Mouse (Mus musculus) olfactory bulb, adult 2 months (tissue): Measurements from ENCODE around the gene Atp6v0e2. TPM values are rescaled to one million over a fixed set of nuclear protein-coding genes. Genes with fewer than 3 reads are reported as not detected.
"Not testable (repeated sequence)": the region's sequence is repeated elsewhere in the genome, so short reads cannot be mapped to it uniquely, and the experiment has no call there.

Experiments
- H3K27ac ChIP-seq: fragments of 200-500 bp; 2 replicates; pipeline ENCODE4 v1.5.1; 2012; ENCODE audit warnings: low read depth, low read length; ENCODE audit not compliant: insufficient read depth
- H3K4me1 ChIP-seq: fragments of 200-500 bp; 2 replicates; pipeline ENCODE4 v1.6.1; 2012; ENCODE audit warnings: low read length; ENCODE audit not compliant: control insufficient read depth, insufficient read depth
- H3K4me3 ChIP-seq: fragments of 200-500 bp; 2 replicates; pipeline ENCODE4 v1.5.1; 2012; ENCODE audit warnings: mild to moderate bottlenecking, low read depth, low read length, moderate library complexity; ENCODE audit not compliant: insufficient read depth
- CTCF ChIP-seq: fragments of 200-500 bp; IDR thresholded peaks from 2 replicates; pipeline ENCODE4 v1.5.1; 2012; ENCODE audit warnings: low read depth, mild to moderate bottlenecking, low read length, moderate library complexity; ENCODE audit not compliant: insufficient read depth
- POLR2A ChIP-seq: fragments of 200-500 bp; IDR thresholded peaks from 2 replicates; pipeline ENCODE4 v1.6.1; 2012; ENCODE audit warnings: mild to moderate bottlenecking, low read depth, low read length, moderate library complexity; ENCODE audit not compliant: insufficient read depth
- WGBS: fragments of 180-500 bp; shearing (Covaris S2); methylation state at CpG from one replicate; pipeline ENCODE4 v1.1.7; 2018; 5-methylcytosine and 5-hydroxymethylcytosine counted together
- polyA plus RNA-seq: library from polyadenylated mRNA; stranded (reverse); fragments of >200 nt; gene quantifications from 2 replicates; pipeline ENCODE4 v1.2.4, GENCODE M21; 2012; ENCODE audit warnings: low replicate concordance; ENCODE audit not compliant: missing spikeins, insufficient read depth, insufficient read length

Gene Atp6v0e2
- polyA plus RNA-seq, 1 experiment = not detected

DNA sequence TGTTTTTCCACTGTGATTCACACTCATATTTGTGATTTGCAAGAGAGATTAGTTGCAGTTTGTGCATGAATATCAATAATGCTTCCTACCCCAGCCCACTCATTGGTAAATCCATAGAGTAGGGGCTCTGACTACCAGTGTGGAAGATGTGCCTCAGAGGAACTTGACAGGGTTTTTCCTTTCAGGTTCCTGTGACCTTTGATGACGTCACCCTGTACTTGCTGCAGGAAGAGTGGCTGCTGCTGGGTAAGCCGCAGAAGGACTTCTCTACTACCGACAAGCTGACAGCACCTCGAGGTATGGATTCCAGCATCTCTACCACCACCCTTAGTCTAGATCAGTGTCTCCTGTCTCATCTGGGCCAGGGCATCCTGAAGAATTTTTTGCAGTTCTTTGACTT, 29.3 kb upstream of the Atp6v0e2 start:
- TF ChIP-seq POLR2A = no peak
- no peak for TF ChIP-seq CTCF
- WGBS = 75% methylated on average over 4 of the region's 4 CpGs
- no peak overlapping the region for H3K4me3 ChIP-seq
- no peaks in the 10 kb centered on the region for H3K4me1 ChIP-seq
- H3K27ac ChIP-seq = no peak overlapping the region

DNA sequence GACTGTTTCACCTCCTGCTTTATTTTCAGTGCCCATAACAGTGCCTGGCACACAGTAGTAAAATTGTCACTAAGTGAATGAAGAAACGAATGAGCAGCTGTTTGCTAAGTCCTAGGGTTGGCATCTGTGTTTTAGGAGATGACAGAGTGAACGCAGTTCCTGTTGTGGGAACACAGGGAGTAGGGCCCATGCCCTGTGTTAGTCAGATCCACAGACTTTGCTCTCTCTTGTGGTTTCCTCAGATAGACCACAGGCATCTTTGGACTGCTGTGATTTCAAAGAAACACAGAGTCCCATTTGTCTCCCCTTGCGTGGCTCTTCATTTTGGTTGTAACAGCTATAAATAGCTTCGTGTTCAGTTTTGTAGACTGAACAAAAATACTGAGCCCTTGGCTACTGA, 27.0 kb upstream of the Atp6v0e2 start:
- TF ChIP-seq CTCF (no peak), POLR2A (no peak)
- Histone ChIP-seq H3K4me3 (no peak overlapping the region), H3K27ac (no peak overlapping the region), H3K4me1 (no peaks in the 10 kb centered on the region)
- WGBS = 76% methylated on average over 4 of the region's 4 CpGs

DNA sequence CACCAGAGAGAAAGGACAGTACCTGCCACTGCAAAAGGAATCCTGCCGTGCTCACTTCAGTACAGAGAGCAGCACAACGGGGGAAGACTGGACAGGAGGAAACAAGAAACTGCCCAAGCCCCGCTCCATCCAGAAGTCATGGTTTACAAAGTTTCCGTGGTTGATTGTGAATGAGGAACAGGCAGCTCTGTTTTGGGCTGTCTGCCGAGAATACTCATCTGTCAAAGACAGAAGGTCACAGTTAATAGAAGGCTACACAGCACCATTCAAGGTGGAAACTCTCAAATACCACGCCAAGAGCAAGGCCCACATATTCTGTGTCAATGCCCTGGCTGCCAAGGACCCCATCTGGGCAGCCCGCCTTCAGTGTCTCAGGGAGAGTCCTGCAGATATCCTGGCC, 25.6 kb upstream of the Atp6v0e2 start:
- no peak overlapping the region for H3K27ac ChIP-seq
- TF ChIP-seq CTCF = no peak
- no peak for TF ChIP-seq POLR2A
- 86% methylated on average over 7 of the region's 7 CpGs for WGBS
- H3K4me1 ChIP-seq = no peaks in the 10 kb centered on the region
- H3K4me3 ChIP-seq = no peak overlapping the region

DNA sequence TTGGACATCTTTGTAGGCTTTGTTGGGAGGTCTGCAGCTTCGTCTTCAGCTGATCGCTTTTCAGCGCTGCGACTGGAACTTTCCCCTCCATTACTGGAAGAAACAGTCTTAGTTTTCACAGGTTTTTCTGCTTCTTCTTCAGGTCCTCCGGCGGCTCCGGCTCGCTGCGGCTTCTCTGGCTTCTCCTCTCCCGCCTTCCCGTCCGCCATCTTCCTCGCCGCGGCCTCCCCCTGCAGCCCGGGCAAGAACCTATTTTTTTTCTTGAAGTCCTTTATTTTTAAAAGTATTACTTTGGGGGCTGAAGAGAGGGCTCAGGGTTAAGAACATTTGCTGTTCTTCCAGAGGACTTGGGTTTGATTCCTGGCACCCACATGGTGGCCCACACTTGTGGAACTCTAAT, 12.5 kb upstream of the Atp6v0e2 start:
- H3K27ac ChIP-seq, H3K4me1 ChIP-seq, H3K4me3 ChIP-seq: not testable (repeated sequence)
- WGBS = 98% methylated on average over 16 of the region's 16 CpGs

DNA sequence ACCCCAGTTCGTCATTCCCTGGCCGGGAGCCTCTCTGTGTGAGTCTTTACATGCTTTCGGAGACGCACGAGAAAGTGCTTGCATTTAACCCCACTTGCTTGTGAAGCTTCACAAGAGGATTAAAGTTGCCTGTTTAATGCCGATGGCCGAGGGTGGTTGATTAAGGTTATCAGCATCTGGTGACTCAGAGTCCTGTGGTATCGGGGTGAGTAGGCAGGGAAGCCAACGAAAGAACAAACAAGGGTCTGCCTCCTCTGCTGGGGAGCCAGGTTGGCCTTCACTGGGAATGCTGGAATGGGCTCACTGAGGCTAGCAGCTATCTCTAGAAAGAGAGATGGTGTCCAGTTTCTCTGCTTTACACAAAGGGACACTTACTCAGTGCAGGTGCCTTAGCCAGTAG, 9.5 kb upstream of the Atp6v0e2 start:
- Histone ChIP-seq H3K27ac (no peak overlapping the region), H3K4me1 (peaks cover 13% of the 10 kb centered on the region), H3K4me3 (no peak overlapping the region)
- WGBS = 68% methylated on average over 9 of the region's 9 CpGs
- TF ChIP-seq CTCF (no peak), POLR2A (no peak)

DNA sequence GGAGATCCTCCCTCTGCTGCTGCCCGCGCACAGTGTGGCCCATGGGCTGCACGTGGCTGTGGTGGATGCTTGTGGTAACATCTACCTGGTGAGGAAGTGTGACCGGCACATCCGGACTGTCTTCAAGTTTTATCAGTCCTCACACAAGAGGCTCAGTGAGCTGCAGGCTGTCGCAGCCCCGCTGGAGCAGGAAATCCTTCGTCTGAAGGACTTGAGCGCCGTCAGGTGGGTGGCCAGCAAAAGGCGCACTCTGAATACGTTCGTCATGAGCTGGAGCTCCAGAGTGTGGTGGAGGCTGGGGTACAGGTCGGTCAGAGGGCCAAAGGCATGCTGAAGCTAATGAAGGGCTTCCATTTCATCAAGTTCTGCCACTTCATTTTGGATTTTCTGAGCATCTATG, 8.2 kb upstream of the Atp6v0e2 start:
- TF ChIP-seq POLR2A (no peak), CTCF (no peak)
- no peak overlapping the region for H3K4me3 ChIP-seq
- no peak overlapping the region for H3K27ac ChIP-seq
- 81% methylated on average over 14 of the region's 14 CpGs for WGBS
- H3K4me1 ChIP-seq = peaks cover 13% of the 10 kb centered on the region

DNA sequence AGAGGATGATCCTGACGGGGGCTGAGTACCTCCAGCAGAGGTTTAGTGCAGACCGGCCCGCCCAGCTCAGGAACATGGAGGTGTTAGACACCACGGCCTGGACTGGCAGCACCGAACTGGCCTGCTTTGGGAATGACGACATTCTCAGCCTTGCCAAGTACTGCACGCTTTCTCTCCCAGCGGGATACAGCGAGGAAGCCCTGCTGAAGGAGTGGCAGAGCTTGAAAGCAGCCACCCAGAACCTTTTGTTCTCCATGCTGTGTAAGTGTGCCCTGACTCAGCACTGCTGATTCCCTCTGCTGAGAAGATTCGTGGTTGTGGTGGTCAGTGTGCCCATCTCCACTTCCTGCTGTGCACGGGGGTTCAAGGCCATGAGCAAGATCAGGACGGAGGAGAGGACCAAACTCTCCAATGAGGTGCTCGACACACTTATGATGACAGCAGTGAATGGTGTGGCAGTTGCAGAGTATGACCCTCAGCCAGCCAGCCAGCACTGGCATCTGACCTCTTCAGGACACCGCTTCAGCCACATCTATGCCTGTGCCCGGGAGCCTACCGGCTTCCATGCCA, 7.5 kb upstream of the Atp6v0e2 start:
- no peak overlapping the region for H3K27ac ChIP-seq
- TF ChIP-seq CTCF = no peak
- WGBS = 61% methylated on average over 16 of the region's 16 CpGs
- H3K4me1 ChIP-seq = peaks cover 13% of the 10 kb centered on the region
- no peak overlapping the region for H3K4me3 ChIP-seq

DNA sequence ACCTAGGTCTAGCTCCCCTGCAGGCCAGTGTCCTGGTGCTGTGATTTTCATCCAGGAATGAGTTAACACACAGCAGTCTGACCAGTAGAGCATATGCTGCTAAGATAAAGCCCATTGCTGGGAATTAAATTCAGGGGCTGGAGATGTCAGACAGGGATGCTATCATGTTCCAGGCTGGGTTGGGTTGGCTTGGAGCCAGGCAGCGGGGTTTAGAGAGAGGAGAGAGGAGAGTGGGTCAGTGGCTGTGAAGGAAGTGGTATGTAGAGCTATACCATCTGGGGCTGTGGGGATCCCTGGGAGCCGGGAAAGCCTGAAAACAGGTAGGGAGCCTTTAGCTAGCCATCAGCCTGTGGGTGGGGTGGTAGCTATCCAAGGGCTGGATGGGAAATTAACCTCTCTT, 6.6 kb upstream of the Atp6v0e2 start:
- Histone ChIP-seq H3K4me1 (peaks cover 13% of the 10 kb centered on the region), H3K4me3 (no peak overlapping the region), H3K27ac (no peak overlapping the region)
- no peak for TF ChIP-seq POLR2A
- no peak for TF ChIP-seq CTCF
- 72% methylated on average over 2 of the region's 2 CpGs for WGBS

DNA sequence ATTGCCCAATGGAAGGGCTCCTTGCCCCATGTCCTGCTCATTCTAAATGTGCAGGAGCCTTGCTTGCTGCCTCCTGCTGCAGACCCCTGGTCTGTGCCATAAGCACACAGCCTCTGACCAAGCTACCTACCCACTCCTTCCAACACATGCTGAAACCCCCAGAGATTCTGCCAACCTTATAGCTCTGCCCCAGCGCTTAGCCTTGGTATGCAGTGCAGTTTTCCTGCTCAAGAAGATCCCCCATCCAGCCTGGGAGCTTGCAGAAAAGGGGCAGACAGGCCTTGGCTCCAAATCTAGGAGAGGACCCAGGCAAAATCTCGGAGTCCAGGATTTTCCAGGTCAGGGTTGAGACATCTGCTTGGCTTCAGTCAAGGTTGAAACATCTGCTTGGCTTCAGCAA, 3.9 kb upstream of the Atp6v0e2 start:
- TF ChIP-seq POLR2A (no peak), CTCF (no peak)
- peaks cover 21% of the 10 kb centered on the region for H3K4me1 ChIP-seq
- H3K4me3 ChIP-seq = no peak overlapping the region
- WGBS = 85% methylated on average over 2 of the region's 2 CpGs
- H3K27ac ChIP-seq = no peak overlapping the region

DNA sequence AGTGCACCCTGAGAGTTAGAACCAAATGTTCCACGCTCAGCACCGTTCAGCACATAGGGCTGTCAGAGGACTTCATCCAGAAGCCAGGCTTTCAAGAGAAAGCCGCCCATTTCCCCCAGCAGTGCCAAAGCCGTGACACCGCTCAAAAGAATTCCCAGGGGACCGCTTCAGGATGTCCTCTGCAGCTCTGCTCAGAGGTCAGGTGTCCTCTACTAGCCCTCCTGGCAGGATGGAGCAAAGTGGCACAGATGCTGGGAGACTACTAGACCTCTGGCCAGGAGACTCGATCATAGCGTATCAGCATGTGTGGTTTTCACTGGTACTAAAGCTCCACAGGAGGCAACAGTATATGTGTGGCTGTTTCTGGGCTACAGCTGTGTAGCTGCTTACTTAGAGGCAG, 2.5 kb upstream of the Atp6v0e2 start:
- WGBS = 85% methylated on average over 8 of the region's 8 CpGs
- H3K4me1 ChIP-seq = peaks cover 16% of the 10 kb centered on the region
- no peak overlapping the region for H3K27ac ChIP-seq
- no peak overlapping the region for H3K4me3 ChIP-seq
- TF ChIP-seq CTCF = no peak
- TF ChIP-seq POLR2A = no peak
